In genomic region chr4:127233416-127234125, GRCm38 (mm10) we compare ENCODE assay signal across 16 mouse cellular contexts. TPM values are rescaled to one million over a fixed set of nuclear protein-coding genes. Genes with fewer than 3 reads are reported as not detected.
DNase-seq lines count a peak whose midpoint lies in the region; ATAC-seq lines count a peak whose summit lies in the region.
"Had no signal": no experiment of that assay in that cellular context is flagged by ENCODE, and none has a peak within 500 bp of the region (broad histone marks: within the 10 kb centered on the region; RNA-seq: fewer than 3 reads in every experiment).

No protein-coding gene starts in this region.

- ATAC-seq in hindbrain, embryonic 11.5 days (ENCODE audit: low FRiP score) = no peak
- no peak for ATAC-seq in midbrain, embryonic 15.5 days (replicated peaks)
- ATAC-seq: CD4-positive, CD25-positive, alpha-beta regulatory T cell, adult 4 months had no signal

- peak; percentile 45 for DNase-seq in left cerebral cortex, postnatal 4 days
- no peak for DNase-seq in left cerebral cortex, postnatal 14 days (ENCODE audit: low spot score in 2 of 2)
- DNase-seq in cerebellum, adult 9-10 months = peak; percentile 71
- no peak for DNase-seq in hindbrain, embryonic 11.5 days (ENCODE audit: low spot score)
- no peak for DNase-seq in spleen, postnatal 36 days (ENCODE audit: low spot score in 2 of 2)
- no peak for DNase-seq in layer of hippocampus, postnatal 25 days (ENCODE audit: extremely low spot score in 1 of 2, low spot score in 1 of 2)
- DNase-seq: adrenal gland, adult 2 months; gastrocnemius, postnatal 25 days; kidney, postnatal 10 days; lung, postnatal 10 days; right cerebral cortex, postnatal 4 days; thymus, postnatal 36 days had no signal

- 0 out of 2 replicates have a peak overlapping the region, but pooled peaks have one; percentile 85 for H3K27ac ChIP-seq in hindbrain, embryonic 11.5 days (ENCODE audit: low read depth, low read length)
- H3K27ac ChIP-seq in midbrain, embryonic 15.5 days = peak overlapping the region; percentile 89
- H3K27ac ChIP-seq: limb, embryonic 15.5 days had no signal

- intact Hi-C loops in left cerebral cortex, postnatal 4 days (cut with DNase I) = no loop called here
- intact Hi-C loops in left cerebral cortex, postnatal 14 days (cut with DNase I) = loop anchor here (2.0 kb wide), 1 partner anchor 61 kb away; no protein-coding TSS in a partner anchor

- H3K27me3 ChIP-seq in hindbrain, embryonic 11.5 days (ENCODE audit: control insufficient read depth, insufficient read depth, low read length) = no peaks in the 10 kb centered on the region; the same call in 1 of the 2 replicates
- 0 out of 2 replicates have a peak, but pooled peaks cover 3% of the 10 kb centered on the region for H3K27me3 ChIP-seq in midbrain, embryonic 15.5 days (replicated peaks)

- H3K4me3 ChIP-seq in hindbrain, embryonic 11.5 days (ENCODE audit: low read depth, low read length) = no peak overlapping the region
- H3K4me3 ChIP-seq in midbrain, embryonic 15.5 days = no peak overlapping the region
- H3K4me3 ChIP-seq: limb, embryonic 15.5 days; myocyte had no signal

- 88% methylated on average over 40 of the region's 40 CpGs for WGBS in hindbrain, embryonic 11.5 days
- WGBS in midbrain, embryonic 15.5 days = 87% methylated on average over 40 of the region's 40 CpGs

- no peak overlapping the region for H3K4me2 ChIP-seq in hindbrain, embryonic 11.5 days (replicated peaks; ENCODE audit: low read depth, low read length)
- no peak overlapping the region for H3K4me2 ChIP-seq in midbrain, embryonic 15.5 days
- H3K4me2 ChIP-seq: limb, embryonic 15.5 days had no signal

- H3K4me1 ChIP-seq in hindbrain, embryonic 11.5 days (replicated peaks; ENCODE audit: control insufficient read depth, insufficient read depth, low read length) = peaks cover 9% of the 10 kb centered on the region
- H3K4me1 ChIP-seq in midbrain, embryonic 15.5 days = peaks cover 47% of the 10 kb centered on the region

- no peaks in the 10 kb centered on the region for H3K9me3 ChIP-seq in hindbrain, embryonic 11.5 days (ENCODE audit: control insufficient read depth, low read length)
- H3K9me3 ChIP-seq in midbrain, embryonic 15.5 days = no peaks in the 10 kb centered on the region
- H3K9me3 ChIP-seq: limb, embryonic 15.5 days had no signal

- H3K36me3 ChIP-seq in hindbrain, embryonic 11.5 days (ENCODE audit: control insufficient read depth, insufficient read depth, low read length) = no peaks in the 10 kb centered on the region
- no peaks in the 10 kb centered on the region for H3K36me3 ChIP-seq in midbrain, embryonic 15.5 days (replicated peaks)
- H3K36me3 ChIP-seq: limb, embryonic 15.5 days had no signal

- H3K9ac ChIP-seq in hindbrain, embryonic 11.5 days (ENCODE audit: low read depth, low read length) = no peak overlapping the region
- H3K9ac ChIP-seq in midbrain, embryonic 15.5 days = no peak overlapping the region
- H3K9ac ChIP-seq: limb, embryonic 15.5 days had no signal

RNA-seq across cellular contexts. Expression of gene Smim12, which starts 10.0 kb away (rescaled TPM):
- 10 to 100 TPM; 27.1 to 29.3 TPM for total RNA-seq in left cerebral cortex, postnatal 4 days (2021)
- 10 to 100 TPM; 47.2 to 47.6 TPM for total RNA-seq in left cerebral cortex, postnatal 14 days (2021)
- 59.3 and 59.7 TPM in 2 replicates for polyA plus RNA-seq in hindbrain, embryonic 11.5 days (2014; fragmentation: Nextera tagmentation; extraction: Ambion mirVana)
- polyA plus RNA-seq in midbrain, embryonic 15.5 days (2015; fragmentation: Nextera tagmentation; extraction: Ambion mirVana) = 43.5 and 49.1 TPM in 2 replicates
- 10 to 100 TPM; 46.7 to 51.6 TPM for total RNA-seq in layer of hippocampus, postnatal 25 days (2021)

Comparison
In these comparisons a context has a peak if more than half of its experiments do, and no peak if none do; other contexts are left out.
1. DNase-seq: peak in left cerebral cortex, postnatal 4 days (single experiment) and cerebellum, adult 9-10 months (single experiment); none in left cerebral cortex, postnatal 14 days (0 of 2), hindbrain, embryonic 11.5 days (single experiment), spleen, postnatal 36 days (0 of 2) and layer of hippocampus, postnatal 25 days (0 of 2).